Mouse (Mus musculus) hindbrain, embryonic 16.5 days (tissue): ENCODE results near the gene Smurf1. TPM values are rescaled to one million over a fixed set of nuclear protein-coding genes. Genes with fewer than 3 reads are reported as not detected.

ENCODE experiments used
- ATAC-seq: fragments of 200-750 bp; cut with Nextera tagmentation; 2 replicates; pipeline ENCODE4 v1.8.0; 2017; ENCODE audit warnings: moderate TSS enrichment, moderate library complexity
- H3K27ac ChIP-seq: fragments of 300-500 bp; sonication (generic); 2 replicates; pipeline ENCODE4 v1.5.1; 2014; ENCODE audit warnings: low read depth, mild to moderate bottlenecking, control low read depth, low read length, moderate library complexity
- H3K27me3 ChIP-seq: fragments of 300-500 bp; sonication (generic); replicated peaks from 2 replicates; pipeline ENCODE4 v1.6.1; 2014; ENCODE audit warnings: low read length; ENCODE audit not compliant: control insufficient read depth, insufficient read depth
- H3K36me3 ChIP-seq: fragments of 300-500 bp; sonication (generic); 2 replicates; pipeline ENCODE4 v1.6.1; 2014; ENCODE audit warnings: mild to moderate bottlenecking, low read length, moderate library complexity, mixed read lengths; ENCODE audit not compliant: control insufficient read depth, insufficient read depth
- H3K4me1 ChIP-seq: fragments of 300-500 bp; sonication (generic); 2 replicates; pipeline ENCODE4 v1.6.1; 2014; ENCODE audit warnings: low read depth, low read length; ENCODE audit not compliant: control insufficient read depth, insufficient read depth
- H3K4me2 ChIP-seq: fragments of 300-500 bp; sonication (generic); 2 replicates; pipeline ENCODE4 v1.6.1; 2014; ENCODE audit warnings: mild to moderate bottlenecking, low read length, control low read depth, moderate library complexity
- H3K4me3 ChIP-seq: fragments of 300-500 bp; sonication (generic); 2 replicates; pipeline ENCODE4 v1.5.1; 2014; ENCODE audit warnings: mild to moderate bottlenecking, low read length, control low read depth, moderate library complexity
- H3K9ac ChIP-seq: fragments of 300-500 bp; sonication (generic); 2 replicates; pipeline ENCODE4 v1.6.1; 2014; ENCODE audit warnings: low read depth, mild to moderate bottlenecking, control low read depth, low read length, moderate library complexity
- H3K9me3 ChIP-seq: fragments of 300-500 bp; sonication (generic); 2 replicates; pipeline ENCODE4 v1.6.1; 2014; ENCODE audit warnings: mild to moderate bottlenecking, low read length, moderate library complexity; ENCODE audit not compliant: control insufficient read depth
- WGBS: fragments of 180-500 bp; shearing (Covaris S2); extraction: QIAGEN DNeasy Blood & Tissue Kit; methylation state at CpG from one replicate; pipeline ENCODE4 v1.1.7; 2014; 5-methylcytosine and 5-hydroxymethylcytosine counted together
- polyA plus RNA-seq: library from polyadenylated mRNA; unstranded; fragments of >200 nt; fragmentation: Nextera tagmentation; extraction: Ambion mirVana; gene quantifications from 2 replicates; pipeline ENCODE4 v1.2.1, GENCODE M21; 2015

Smurf1 gene
- polyA plus RNA-seq, 1 experiment from 2014 or later = 14.9 TPM

DNA sequence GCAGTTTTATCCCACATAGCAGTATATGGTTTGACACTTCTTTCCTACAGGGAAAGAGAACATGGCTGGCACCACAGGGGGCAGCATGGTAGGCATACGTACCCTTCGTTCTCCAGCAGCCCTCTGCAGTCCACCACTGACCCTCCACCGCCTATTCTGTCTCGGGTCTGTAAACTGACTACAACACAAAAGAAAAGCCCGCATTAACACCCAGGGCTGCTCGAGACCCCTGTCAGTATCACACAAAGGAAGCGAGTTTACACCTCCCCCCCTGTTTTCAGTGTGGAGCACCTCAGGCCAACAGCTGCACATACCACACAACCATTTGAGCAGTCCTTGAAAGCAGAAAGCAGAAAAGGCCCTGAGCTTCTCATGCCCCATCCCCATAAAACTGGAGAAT lies 67.8 kb downstream of the Smurf1 start:
- ATAC-seq = no peak
- Histone ChIP-seq H3K27me3 (no peaks in the 10 kb centered on the region), H3K36me3 (peaks cover 16% of the 10 kb centered on the region), H3K9me3 (no peaks in the 10 kb centered on the region), H3K4me2 (no peak overlapping the region), H3K9ac (no peak overlapping the region), H3K27ac (no peak overlapping the region), H3K4me1 (no peaks in the 10 kb centered on the region), H3K4me3 (no peak overlapping the region)
- WGBS = 18% methylated on average over 7 of the region's 7 CpGs

GRCm38 (mm10) chr5:144891276-144891675 lies 74.4 kb downstream of the Smurf1 start:
- H3K4me2 ChIP-seq = no peak overlapping the region
- 86% methylated on average over 11 of the region's 11 CpGs for WGBS
- no peaks in the 10 kb centered on the region for H3K27me3 ChIP-seq
- no peak for ATAC-seq
- no peak overlapping the region for H3K4me3 ChIP-seq
- no peaks in the 10 kb centered on the region for H3K4me1 ChIP-seq
- H3K27ac ChIP-seq = no peak overlapping the region
- H3K9me3 ChIP-seq = no peaks in the 10 kb centered on the region
- H3K9ac ChIP-seq = no peak overlapping the region
- peaks cover 45% of the 10 kb centered on the region for H3K36me3 ChIP-seq

GRCm38 (mm10) chr5:144885968-144886650 lies 79.5 kb downstream of the Smurf1 start:
- H3K36me3 ChIP-seq = peaks cover 62% of the 10 kb centered on the region
- H3K27ac ChIP-seq = no peak overlapping the region
- no peak overlapping the region for H3K4me2 ChIP-seq
- WGBS = 87% methylated on average over 9 of the region's 9 CpGs
- no peaks in the 10 kb centered on the region for H3K9me3 ChIP-seq
- no peak overlapping the region for H3K4me3 ChIP-seq
- no peak for ATAC-seq
- H3K9ac ChIP-seq = no peak overlapping the region
- no peaks in the 10 kb centered on the region for H3K27me3 ChIP-seq
- H3K4me1 ChIP-seq = no peaks in the 10 kb centered on the region; the same call in 1 of the 2 replicates

DNA sequence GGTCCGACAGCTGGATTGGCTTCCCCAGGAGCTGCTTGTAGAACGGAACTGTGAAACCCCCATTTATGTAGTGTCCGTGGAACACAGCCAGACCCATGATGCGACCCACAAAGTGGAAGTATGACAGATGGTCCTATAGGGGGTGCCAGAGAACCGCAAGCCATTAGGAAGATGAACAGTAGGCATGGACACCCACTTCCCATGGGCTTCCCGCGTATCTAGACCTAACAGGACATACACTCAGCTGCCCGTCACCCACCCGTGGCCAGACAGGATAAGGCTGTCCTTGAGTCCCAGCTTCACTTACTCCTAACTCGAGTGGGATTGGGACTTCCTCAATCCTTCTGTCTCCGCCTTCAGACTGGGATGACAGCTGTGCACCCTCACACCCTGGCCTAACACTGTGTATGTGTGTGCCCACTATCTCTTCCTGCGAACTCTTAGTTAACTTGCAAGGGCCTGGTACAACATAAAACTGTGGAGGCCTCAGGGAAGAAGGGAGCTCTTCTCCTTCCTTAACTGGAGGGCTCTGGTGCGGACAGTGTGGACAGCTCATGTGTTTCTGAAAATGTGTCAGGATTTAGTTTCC lies 80.9 kb downstream of the Smurf1 start:
- WGBS = 72% methylated on average over 13 of the region's 13 CpGs

DNA sequence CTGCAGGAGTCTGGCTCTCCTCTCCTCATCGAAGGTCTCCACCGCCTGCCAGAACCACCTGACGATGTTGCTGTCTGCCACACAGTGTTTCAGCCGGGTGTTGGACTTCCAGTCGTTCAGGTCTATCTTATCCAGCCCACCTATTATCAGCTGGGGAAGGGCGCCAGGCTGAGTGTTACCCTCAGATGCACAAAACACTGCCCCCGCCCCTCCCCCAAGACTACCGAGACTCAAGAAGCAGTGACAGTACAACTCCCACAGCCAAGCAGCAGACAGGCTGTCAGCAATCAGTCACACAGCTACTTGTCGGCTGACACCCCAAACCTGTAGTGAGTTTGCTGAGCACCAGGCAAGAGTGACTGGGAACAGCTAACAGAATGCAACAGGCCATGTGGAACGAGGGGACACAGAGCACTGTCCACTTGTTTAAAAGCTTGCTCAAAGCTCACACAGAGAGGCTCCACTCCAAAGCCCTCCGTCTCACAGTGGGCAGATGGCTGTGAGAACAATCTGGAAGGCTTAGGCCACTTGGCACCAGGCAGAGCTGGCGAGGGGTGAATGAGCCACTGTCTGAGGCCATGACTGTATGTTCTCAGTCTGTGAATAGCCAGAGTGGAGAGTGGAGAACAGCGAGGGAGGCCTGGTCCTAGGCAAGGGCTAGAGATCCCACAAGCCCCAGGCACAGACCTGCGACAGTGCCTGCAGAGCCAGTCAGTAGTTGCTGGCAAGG lies 83.8 kb downstream of the Smurf1 start:
- H3K4me1 ChIP-seq = no peaks in the 10 kb centered on the region; the same call in 1 of the 2 replicates
- H3K4me2 ChIP-seq = no peak overlapping the region
- H3K27me3 ChIP-seq = no peaks in the 10 kb centered on the region
- ATAC-seq = peak; percentile 83
- H3K27ac ChIP-seq = no peak overlapping the region
- WGBS = 88% methylated on average over 14 of the region's 14 CpGs
- no peak overlapping the region for H3K4me3 ChIP-seq
- H3K36me3 ChIP-seq = peaks cover 58% of the 10 kb centered on the region
- H3K9ac ChIP-seq = no peak overlapping the region
- no peaks in the 10 kb centered on the region for H3K9me3 ChIP-seq

More for the DNA sequence above, 80.9 kb downstream of the Smurf1 start:
- no peak for ATAC-seq
- Histone ChIP-seq H3K9ac (no peak overlapping the region), H3K4me2 (no peak overlapping the region), H3K4me1 (no peaks in the 10 kb centered on the region; the same call in 1 of the 2 replicates), H3K4me3 (no peak overlapping the region), H3K9me3 (no peaks in the 10 kb centered on the region), H3K27ac (no peak overlapping the region), H3K36me3 (peaks cover 75% of the 10 kb centered on the region), H3K27me3 (no peaks in the 10 kb centered on the region)

DNA sequence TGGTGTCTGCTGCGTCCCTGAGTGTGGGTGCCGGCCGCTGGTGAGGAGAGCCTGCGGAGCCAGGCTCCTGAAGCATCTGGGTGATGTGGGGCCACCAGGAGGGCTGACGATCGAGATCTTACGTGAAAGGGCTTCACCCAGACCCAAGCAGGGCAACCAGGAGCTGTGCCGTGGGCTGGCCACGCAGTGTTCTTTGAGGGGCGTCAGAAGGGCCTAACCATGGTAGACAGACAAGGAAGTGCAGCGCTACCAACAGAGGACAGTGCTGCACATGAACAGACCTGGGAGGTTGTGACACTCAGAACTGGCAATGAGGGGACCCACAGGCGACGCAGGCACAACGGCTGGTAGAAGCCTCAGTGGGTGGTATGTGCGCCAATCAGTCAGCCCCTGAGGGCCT lies 88.6 kb downstream of the Smurf1 start:
- Histone ChIP-seq H3K36me3 (peaks cover 27% of the 10 kb centered on the region), H3K4me3 (no peak overlapping the region), H3K9ac (no peak overlapping the region), H3K9me3 (no peaks in the 10 kb centered on the region), H3K4me1 (no peaks in the 10 kb centered on the region), H3K4me2 (no peak overlapping the region), H3K27ac (no peak overlapping the region), H3K27me3 (no peaks in the 10 kb centered on the region)
- WGBS = 93% methylated on average over 15 of the region's 15 CpGs
- ATAC-seq = peak; percentile 18; the same call in 1 of the 2 replicates

GRCm38 (mm10) chr5:144875892-144876291 lies 89.8 kb downstream of the Smurf1 start:
- peak; percentile 52; the same call in 1 of the 2 replicates for ATAC-seq
- Histone ChIP-seq H3K9me3 (no peaks in the 10 kb centered on the region), H3K4me2 (no peak overlapping the region), H3K27ac (no peak overlapping the region), H3K4me3 (no peak overlapping the region), H3K27me3 (no peaks in the 10 kb centered on the region), H3K4me1 (no peaks in the 10 kb centered on the region), H3K9ac (no peak overlapping the region), H3K36me3 (peaks cover 18% of the 10 kb centered on the region)
- 14% methylated on average over 13 of the region's 13 CpGs for WGBS

- Histone ChIP-seq H3K4me1 (no peaks in the 10 kb centered on the region), H3K9ac (no peak overlapping the region), H3K9me3 (no peaks in the 10 kb centered on the region), H3K36me3 (peaks cover 12% of the 10 kb centered on the region), H3K4me2 (no peak overlapping the region), H3K27me3 (no peaks in the 10 kb centered on the region), H3K4me3 (no peak overlapping the region), H3K27ac (no peak overlapping the region)
- 86% methylated on average over 6 of the region's 6 CpGs for WGBS
- no peak for ATAC-seq
Measured at GRCm38 (mm10) chr5:144875227-144875626, 90.4 kb downstream of the Smurf1 start.

DNA sequence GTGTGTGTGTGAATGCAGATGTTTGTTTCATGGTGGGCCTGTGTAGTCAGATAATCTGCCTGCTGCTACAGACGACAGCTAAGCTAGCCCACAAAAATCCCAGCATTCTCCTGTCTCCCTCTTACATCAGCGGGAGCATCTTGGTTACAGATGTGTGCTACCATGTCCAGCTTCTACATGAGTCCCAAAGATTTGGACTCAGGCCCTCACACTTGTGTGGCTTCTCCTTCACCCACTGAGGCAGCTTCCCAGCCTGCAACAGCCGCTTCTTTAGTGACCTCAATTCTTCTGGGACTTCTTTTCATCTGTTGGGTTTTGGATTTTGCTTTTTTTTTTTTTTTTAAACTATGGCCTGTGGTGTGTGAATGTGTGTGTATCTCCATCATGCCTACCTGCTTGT lies 92.8 kb downstream of the Smurf1 start:
- no peaks in the 10 kb centered on the region for H3K9me3 ChIP-seq
- H3K4me1 ChIP-seq = no peaks in the 10 kb centered on the region
- no peaks in the 10 kb centered on the region for H3K36me3 ChIP-seq
- no peak overlapping the region for H3K27ac ChIP-seq
- H3K9ac ChIP-seq = no peak overlapping the region
- no peak overlapping the region for H3K4me2 ChIP-seq
- H3K4me3 ChIP-seq = no peak overlapping the region
- 76% methylated on average over 3 of the region's 3 CpGs for WGBS
- H3K27me3 ChIP-seq = no peaks in the 10 kb centered on the region
- ATAC-seq = no peak
